Mouse (Mus musculus): Measurements from ENCODE around the gene Ppfia3.
"Not testable (repeated sequence)": the region's sequence is repeated elsewhere in the genome, so short reads cannot be mapped to it uniquely, and the experiment has no call there.

Ppfia3 gene

DNA sequence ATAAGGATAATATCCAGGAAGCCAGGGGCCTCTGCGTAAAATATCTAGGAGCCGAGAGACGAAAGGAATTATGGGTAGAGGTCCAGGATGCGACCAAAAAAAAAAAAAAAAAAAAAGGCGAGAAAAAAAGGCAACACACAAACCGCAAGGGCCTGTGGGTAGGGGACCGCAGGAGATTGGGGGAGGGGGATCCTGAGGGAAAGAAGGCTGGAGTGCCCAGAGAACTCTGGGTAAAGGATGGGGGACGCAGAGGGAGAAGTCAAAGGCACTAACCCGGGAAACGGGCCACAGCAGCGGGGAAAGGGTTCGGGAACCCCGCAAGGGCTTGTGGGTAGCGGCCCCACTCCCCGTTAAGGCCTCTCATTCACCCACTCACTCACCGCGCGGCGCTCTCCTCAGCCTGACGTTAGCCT lies 28.3 kb upstream of the Ppfia3 start:
- peak; percentile 79 for DNase-seq (ENCODE audit: low read depth, low spot score)

GRCm38 (mm10) chr7:45386077-45386476 lies 19.3 kb upstream of the Ppfia3 start:
- DNase-seq (ENCODE audit: low read depth, low spot score), result peak; percentile 48

- no peak for DNase-seq (ENCODE audit: low read depth, low spot score)
These were observed 9.2 kb upstream of the Ppfia3 start for GRCm38 (mm10) chr7:45376057-45376456.

DNA sequence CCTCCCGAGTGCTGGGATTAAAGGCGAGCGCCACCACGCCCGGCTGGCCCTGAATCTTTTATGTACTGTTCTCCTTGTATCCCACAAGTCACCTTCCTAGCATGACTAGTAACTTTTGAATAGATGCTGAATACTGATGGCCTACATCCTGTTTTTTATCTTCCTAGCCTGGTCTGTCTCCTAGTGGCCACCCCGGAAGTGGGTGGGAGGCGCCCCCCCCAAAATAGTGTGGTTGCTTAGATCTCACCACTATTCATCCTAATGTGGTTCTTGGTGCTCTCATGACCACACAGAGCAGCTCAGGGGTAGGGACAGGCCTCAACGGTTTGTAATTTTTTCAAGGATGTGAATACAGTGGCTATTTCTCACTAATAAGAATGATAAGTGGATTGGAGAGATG lies 7.8 kb upstream of the Ppfia3 start:
- DNase-seq (ENCODE audit: low read depth, low spot score), result no peak

DNA sequence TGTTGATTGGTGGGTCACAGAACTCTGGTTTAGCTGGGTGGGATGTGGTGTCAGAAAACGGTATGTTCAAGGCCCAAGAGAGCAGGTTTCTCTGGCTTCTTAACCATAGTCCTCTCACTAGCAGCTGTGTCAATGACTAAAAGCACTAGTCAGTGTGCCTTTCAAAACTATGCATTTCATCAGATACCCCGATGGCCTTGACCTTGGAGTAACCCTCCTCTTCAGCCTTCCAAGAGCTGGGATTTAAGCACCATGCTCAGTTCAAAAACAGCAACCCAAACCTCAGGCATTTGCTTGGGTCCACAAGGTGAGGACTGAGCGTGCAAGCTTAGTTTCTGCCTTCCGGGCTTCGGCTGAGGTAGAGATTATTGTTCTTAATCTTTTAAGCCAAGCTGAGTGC lies 5.6 kb upstream of the Ppfia3 start:
- DNase-seq (ENCODE audit: low read depth, low spot score), result no peak

DNA sequence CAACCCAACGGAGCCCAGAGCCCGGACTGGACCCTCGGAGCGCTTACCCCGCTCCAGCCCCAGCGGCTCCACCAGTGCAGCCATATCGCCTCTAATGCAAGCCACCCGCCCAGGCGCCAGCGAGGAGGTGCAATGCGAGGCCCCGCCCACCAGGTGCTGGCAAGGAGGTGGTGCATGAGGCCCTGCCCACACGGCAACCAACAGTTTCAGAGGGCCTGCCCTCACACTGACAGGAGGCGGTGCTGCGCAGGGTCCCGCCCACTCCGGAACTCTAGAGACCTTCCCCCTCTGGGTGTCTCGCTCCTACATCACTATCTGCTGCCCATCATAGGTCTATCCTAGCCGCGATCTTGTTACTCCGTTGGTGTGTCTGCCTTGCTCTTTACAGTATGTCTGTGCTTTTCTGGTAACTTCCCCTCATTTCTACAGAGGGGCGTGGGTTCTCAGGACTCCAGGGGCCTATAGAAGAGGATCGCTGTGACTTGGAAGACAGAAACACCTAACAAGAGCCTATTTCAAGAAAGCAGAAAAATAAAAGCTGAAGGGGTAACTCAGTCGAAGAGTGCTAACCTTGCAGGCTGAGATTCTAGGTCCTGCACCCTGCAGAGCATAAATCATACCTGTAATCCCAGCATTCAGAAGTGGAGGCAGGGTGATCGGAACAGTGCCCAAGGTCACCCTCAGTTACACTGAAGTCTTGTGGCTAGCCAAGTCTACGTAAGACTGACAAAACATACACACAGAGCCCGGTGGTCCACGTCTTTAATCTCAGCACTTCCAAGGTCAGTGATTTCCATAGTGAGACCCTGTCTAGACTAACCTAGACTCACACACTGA lies 3.9 kb upstream of the Ppfia3 start, which contains the start of gene Lin7b:
Gene Lin7b (minus strand): TSS at position 109 of the 837 bp plus-strand sequence.
- no peak for DNase-seq (ENCODE audit: low read depth, low spot score)

- DNase-seq (ENCODE audit: low read depth, low spot score), result no peak
These were observed 3.1 kb upstream of the Ppfia3 start for GRCm38 (mm10) chr7:45369836-45370474.

DNA sequence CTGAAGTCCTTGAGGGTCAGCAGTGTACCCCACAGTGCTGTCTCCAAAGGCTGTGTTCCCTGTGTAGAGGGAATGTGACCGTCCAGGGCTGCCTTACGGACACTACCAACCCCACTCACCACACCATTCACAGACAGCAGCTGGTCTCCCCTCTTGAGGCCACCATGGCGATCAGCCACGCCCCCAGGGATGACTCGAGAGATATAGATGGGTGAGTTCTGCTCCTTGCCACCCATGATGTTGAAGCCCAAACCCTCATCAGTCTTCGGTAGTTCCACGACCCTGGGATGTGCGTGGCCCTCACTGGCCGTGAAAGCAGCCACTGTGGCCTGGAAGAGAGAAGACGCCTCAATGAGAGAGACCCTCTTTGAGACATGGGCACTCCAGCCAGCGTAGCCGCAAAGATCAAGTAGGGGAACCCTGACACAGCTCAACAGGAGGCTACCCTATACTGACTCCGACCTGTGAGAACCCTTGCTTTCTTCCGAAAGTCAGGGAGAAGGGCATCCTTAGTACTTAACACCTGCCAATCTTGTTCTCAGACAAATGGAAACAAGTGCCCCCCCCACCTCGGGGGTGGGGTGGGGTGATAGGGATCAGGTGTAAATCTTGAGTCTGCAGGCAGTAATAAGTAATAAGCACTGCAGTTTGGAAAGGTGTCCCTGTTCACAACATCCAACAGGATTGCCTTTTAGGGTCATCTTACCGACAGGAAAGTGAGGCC lies 2.4 kb upstream of the Ppfia3 start:
- DNase-seq (ENCODE audit: low read depth, low spot score), result no peak

- DNase-seq (ENCODE audit: low read depth, low spot score), result no peak
These were observed 1.4 kb upstream of the Ppfia3 start for GRCm38 (mm10) chr7:45368178-45368577.

DNA sequence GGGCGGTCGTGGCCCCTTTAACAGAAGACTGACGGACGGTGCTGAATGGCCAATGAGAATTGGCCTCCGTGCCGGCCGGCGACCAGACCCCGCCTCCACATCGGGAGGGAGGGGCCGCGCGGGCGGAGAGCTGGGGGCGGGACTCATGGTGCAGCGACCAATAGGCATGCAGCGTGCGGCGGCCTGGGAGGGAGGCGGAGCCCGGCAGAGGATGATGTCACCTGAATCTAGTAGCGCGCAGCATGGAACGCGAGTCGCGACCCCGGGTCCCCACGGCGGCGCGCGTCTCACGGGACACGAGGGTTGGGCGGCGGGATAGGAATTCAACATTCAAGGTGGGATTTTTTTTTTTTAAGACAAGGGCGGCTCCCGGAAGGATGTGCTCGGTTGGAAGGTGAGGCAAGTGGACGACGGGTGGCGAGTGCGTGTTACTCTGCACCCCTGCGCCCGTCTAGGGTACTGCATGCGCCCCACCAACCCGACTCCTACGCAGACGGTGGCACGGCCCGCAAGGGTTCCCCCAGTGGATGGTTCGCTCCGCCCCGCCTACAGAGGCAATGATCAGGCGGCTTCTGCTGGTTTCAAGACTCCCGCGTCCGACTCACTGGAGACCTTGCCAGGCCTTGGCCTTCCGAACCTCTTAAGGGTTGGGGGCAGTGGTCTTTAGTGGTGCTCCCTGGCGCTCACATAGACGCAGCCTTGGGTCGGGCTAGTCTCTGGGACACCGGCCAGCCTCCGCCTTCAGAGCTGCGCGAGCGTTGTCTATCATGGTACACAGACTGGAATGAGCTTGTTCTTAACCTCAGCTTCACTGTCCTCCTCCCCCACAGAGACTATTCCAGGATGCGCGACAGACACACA lies 431 bp upstream of the Ppfia3 start:
- peak; percentile 92 for DNase-seq (ENCODE audit: low read depth, low spot score)

GRCm38 (mm10) chr7:45365742-45366651 lies 822 bp downstream of the Ppfia3 start:
- DNase-seq (ENCODE audit: low read depth, low spot score), result peak; percentile 28

GRCm38 (mm10) chr7:45363983-45364382 lies 2.8 kb downstream of the Ppfia3 start:
- no peak for DNase-seq (ENCODE audit: low read depth, low spot score)

- no peak for DNase-seq (ENCODE audit: low read depth, low spot score)
These were observed 4.0 kb downstream of the Ppfia3 start for GRCm38 (mm10) chr7:45362801-45363200.

GRCm38 (mm10) chr7:45361243-45361804 lies 5.5 kb downstream of the Ppfia3 start:
- no peak for DNase-seq (ENCODE audit: low read depth, low spot score)

GRCm38 (mm10) chr7:45360404-45361125 lies 6.3 kb downstream of the Ppfia3 start:
- DNase-seq (ENCODE audit: low read depth, low spot score), result no peak

DNA sequence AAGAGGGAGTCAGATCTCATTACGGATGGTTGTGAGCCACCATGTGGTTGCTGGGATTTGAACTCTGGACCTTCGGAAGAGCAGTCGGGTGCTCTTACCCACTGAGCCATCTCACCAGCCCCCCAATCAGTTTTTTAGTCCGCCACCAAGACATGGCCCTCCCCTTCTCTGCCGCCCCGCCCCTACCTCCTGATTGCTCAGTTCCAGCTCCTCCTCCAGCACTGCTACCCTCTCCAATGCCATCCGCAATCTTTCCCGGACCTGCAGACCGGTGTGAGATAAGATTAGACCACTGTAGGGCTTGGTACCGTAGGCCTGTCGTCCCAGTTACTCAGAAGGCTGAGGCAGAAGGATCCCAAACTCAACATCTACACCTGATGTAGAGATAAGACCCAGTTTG lies 7.7 kb downstream of the Ppfia3 start:
- DNase-seq (ENCODE audit: low read depth, low spot score), result not testable (repeated sequence)

DNA sequence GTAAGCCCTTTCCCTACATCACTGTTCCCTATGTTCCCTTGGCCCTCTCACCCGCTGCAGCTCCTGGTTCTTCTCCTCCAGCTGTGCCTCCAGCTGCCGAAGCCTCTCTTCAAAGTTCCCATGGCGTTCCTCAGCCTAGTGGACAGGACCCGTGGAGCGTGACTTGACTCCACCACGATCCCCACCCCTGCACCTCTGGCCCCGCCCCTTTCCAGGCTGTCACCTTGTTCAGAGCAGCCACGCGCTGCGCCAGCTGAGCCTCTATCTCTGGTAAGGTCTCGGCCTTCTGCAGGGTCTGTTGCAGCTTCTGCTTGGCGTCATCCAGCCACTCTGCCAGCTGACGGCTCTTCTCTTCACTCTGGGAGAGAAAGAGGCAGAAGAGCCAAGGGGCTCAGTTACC lies 10.7 kb downstream of the Ppfia3 start:
- no peak for DNase-seq (ENCODE audit: low read depth, low spot score)

GRCm38 (mm10) chr7:45355318-45356020 lies 11.3 kb downstream of the Ppfia3 start:
- DNase-seq (ENCODE audit: low read depth, low spot score), result no peak

- no peak for DNase-seq (ENCODE audit: low read depth, low spot score)
These were observed 13.8 kb downstream of the Ppfia3 start for GRCm38 (mm10) chr7:45353041-45353440.
